Mouse (Mus musculus): ENCODE data around the gene Defb35. TPM values are rescaled to one million over a fixed set of nuclear protein-coding genes. Genes with fewer than 3 reads are reported as not detected.
"Not testable (repeated sequence)": the region's sequence is repeated elsewhere in the genome, so short reads cannot be mapped to it uniquely, and the experiment has no call there.

Gene Defb35
- polyA plus RNA-seq (2012; rRNA removed), result not detected in 2 replicates

DNA sequence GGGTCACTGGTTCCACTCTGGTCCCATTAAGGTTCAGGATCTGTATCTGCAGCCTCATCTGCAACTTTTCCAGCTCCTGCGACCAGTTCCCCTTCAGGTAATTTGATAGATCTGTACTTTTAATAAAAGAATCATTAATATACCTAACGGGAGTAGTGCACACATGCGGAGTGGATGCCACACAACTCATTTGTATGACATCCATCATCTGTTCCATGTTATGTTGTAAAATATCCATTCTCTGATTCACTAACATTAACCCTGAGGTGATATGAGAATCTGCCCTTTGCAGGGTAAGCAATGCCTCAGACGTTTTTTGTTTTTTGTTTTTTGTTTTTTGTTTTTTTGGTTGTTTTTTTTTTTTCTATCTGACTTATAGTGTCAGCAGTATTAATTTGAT lies at the start of gene Defb35:
Defb35 (plus strand) TSS at position 301 of the 400 bp plus-strand sequence.
- not testable (repeated sequence) for DNase-seq (ENCODE audit: low read depth)

DNA sequence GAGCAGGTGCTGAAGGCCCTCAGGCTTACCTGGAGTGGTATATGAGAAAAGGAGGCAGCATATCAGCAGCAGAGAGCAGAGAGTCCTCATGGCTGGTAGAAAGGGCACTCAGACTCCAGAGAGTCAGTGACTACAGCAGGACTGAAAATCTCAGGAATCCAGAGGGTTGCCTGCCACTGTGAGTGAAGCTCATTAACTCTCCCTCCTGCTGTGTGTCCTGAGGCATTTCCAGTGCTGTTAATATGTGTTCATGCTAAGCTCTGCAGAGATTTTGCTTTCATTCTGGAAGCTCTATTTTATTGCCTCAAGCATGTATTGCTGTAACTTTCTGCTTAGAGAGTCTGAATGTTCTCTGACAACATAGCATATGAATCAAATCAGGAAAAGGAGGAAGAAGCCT lies 31.9 kb upstream of the Defb35 start, which contains the start of gene Defb11:
Defb11 (minus strand) TSS at position 123 of the 400 bp plus-strand sequence.
- peak; percentile 25 for DNase-seq (ENCODE audit: low read depth)

DNA sequence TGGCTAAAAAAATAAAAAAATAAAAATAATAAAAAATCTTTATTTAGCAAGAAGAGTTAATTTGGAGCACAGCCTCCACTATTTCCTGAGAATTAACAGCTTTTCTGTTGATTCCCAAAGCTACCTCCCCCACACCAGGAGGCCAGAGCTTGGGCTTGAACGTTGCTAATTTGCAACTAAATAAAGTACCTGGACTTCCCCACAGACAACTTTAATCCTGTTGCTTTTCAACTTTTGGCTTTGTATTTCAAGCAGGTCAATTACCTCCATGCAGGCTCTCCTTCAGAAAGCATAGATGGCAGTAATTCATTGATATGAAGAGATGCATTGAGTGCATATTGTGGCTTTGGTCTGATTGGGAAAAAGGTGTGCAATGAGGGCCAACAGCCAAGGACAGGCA lies 26.2 kb upstream of the Defb35 start:
- no peak for DNase-seq (ENCODE audit: low read depth)
- TF ChIP-seq POLR2A (IDR thresholded peaks at IDR 0.05; ENCODE audit: borderline replicate concordance, extremely low read depth, insufficient read depth, insufficient read length, poor library complexity, severe bottlenecking) (no peak), CTCF (IDR thresholded peaks at IDR 0.05; ENCODE audit: borderline replicate concordance, extremely low read depth, insufficient read depth, insufficient read length) (no peak)

DNA sequence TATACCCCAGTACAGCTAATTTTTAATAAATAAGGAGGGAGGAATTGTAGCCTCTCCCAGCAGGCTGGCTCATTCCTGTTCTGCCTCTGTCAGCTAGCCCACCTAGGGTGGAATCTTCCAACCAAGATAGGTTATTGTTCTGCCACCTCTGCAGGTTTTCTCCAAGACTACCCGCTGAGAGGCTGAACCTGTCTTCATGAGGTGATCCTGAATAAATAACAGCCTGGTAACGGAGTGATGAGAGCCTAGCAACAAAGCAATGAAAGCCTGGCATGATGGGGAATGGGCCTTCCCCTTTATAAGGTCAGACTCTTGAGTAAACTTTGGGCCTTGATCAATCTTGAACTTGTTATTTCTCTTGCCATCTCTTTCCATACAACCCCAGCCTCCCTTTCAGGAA lies 25.6 kb upstream of the Defb35 start:
- no peak for TF ChIP-seq CTCF (IDR thresholded peaks at IDR 0.05; ENCODE audit: borderline replicate concordance, extremely low read depth, insufficient read depth, insufficient read length)
- no peak for TF ChIP-seq POLR2A (IDR thresholded peaks at IDR 0.05; ENCODE audit: borderline replicate concordance, extremely low read depth, insufficient read depth, insufficient read length, poor library complexity, severe bottlenecking)
- no peak for DNase-seq (ENCODE audit: low read depth)

DNA sequence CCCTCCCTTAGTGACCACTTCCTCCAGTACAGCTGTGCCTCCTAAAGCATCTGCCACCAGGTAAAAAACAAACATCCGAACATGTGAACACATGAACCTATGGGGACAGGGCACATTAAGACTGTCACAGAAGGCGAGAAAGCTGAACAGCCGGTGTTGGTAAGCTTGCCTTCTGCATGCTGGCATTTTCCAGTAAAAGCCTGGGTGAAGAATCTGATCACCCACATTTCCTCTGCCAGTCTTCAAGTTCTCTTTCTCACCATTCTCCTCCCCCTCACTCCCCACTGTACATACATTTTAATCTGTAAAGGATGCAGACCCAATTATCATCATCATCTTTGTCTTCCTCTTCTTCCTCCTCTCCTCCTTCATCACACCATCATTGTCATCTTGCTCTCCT lies 22.5 kb upstream of the Defb35 start:
- TF ChIP-seq CTCF (IDR thresholded peaks at IDR 0.05; ENCODE audit: borderline replicate concordance, extremely low read depth, insufficient read depth, insufficient read length) (no peak), POLR2A (IDR thresholded peaks at IDR 0.05; ENCODE audit: borderline replicate concordance, extremely low read depth, insufficient read depth, insufficient read length, poor library complexity, severe bottlenecking) (no peak)
- DNase-seq (ENCODE audit: low read depth), result no peak

DNA sequence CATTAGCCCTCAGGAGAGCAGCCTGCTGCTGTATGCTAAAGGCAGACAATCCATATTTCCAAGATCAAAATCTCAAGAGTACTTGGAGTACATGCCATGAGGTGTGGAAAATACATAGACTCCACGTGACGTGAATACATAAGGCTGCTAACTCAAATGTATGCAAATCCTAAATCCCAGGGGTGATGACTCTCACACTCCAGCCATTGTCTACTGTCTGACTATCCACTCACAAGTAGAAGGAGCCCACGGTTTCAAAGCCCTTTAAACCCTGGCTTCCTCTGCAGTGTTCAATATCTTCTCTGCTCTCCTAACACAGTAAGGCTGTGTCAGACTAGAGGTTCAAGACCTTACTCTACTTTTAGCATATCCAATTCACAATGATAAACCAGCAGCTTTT lies 7.4 kb upstream of the Defb35 start:
- DNase-seq (ENCODE audit: low read depth), result not testable (repeated sequence)

DNA sequence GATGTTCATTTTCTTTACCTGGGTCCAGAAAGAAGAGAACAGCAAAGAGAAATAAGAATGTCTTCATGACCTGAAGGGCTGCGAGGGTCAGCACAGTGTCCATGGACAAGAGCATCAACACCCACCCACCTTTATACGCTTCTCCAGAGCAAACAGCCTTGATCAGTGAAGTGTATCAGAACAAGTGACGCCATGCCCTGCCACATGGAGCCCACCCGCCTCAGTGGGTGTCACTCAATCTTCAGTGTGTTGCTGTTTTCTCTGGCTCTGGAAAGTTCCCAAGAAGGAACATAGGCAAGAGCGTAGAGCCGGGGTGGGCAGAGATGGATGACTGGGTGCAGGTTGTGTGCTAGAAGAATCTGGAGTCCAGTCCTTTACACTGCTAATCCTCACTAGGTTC lies 5.5 kb upstream of the Defb35 start, which contains the start of gene Defb15:
Defb15 (minus strand) TSS at position 101 of the 400 bp plus-strand sequence.
- TF ChIP-seq POLR2A (IDR thresholded peaks at IDR 0.05; ENCODE audit: borderline replicate concordance, extremely low read depth, insufficient read depth, insufficient read length, poor library complexity, severe bottlenecking) (no peak), CTCF (IDR thresholded peaks at IDR 0.05; ENCODE audit: borderline replicate concordance, extremely low read depth, insufficient read depth, insufficient read length) (no peak)
- no peak for DNase-seq (ENCODE audit: low read depth)

DNA sequence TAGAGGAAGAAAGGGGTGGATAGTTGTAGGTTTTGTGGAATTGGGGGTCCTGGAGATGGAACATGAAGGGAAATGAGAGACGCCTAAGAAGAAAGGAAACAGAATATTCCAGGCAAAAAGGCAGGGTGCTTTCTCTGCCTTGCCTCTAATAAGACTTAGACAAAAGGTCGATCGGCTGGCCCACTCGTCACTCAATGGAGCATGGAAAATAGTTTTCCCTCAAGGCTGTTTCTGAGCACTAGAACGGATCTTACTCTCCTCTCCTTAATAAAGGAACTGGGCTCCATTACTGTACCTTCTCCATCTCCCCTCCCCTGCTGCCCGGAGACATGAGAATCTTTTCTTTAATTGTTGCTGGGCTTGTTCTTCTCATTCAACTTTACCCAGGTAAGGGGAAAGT lies 8.3 kb downstream of the Defb35 start, which contains the start of gene Defb13:
Defb13 (plus strand) TSS at position 301 of the 400 bp plus-strand sequence.
- TF ChIP-seq POLR2A (IDR thresholded peaks at IDR 0.05; ENCODE audit: borderline replicate concordance, extremely low read depth, insufficient read depth, insufficient read length, poor library complexity, severe bottlenecking) (no peak), CTCF (IDR thresholded peaks at IDR 0.05; ENCODE audit: borderline replicate concordance, extremely low read depth, insufficient read depth, insufficient read length) (no peak)
- no peak for DNase-seq (ENCODE audit: low read depth)

DNA sequence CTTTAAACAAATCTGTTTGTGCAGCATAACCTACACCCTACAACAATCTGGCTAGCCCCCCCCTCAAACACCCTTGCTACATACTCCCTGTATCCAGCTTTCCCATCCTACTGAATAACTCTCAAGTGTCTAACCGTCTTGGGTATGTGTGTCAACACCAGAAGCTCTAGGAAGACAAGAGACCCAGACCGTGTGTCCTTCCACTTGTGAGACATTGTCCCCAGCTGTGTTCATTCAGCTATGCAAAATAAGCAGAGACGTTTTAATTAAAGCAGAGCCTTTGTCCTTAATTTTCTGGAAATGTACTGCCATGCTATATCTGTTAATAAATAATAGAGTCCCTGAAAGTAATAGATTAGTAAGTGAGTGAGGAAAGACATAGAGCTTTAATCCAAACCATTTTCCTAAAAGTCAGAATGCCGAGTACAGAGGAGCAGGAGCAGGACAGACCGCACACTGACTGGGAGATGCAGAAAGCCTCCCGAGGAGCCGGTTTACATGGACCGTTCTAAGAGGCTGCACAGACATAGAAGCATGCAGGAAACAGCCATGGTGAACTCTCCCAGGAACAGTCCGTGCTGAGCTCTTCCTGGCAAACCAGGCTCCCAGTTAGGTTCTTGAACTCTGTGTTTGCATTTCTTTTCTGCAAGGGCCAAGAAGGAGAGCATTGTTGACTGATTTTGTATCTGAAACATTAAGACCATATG lies 9.3 kb downstream of the Defb35 start:
- DNase-seq (ENCODE audit: low read depth), result no peak
- TF ChIP-seq POLR2A (IDR thresholded peaks at IDR 0.05; ENCODE audit: borderline replicate concordance, extremely low read depth, insufficient read depth, insufficient read length, poor library complexity, severe bottlenecking) (no peak), CTCF (IDR thresholded peaks at IDR 0.05; ENCODE audit: borderline replicate concordance, extremely low read depth, insufficient read depth, insufficient read length) (no peak)

DNA sequence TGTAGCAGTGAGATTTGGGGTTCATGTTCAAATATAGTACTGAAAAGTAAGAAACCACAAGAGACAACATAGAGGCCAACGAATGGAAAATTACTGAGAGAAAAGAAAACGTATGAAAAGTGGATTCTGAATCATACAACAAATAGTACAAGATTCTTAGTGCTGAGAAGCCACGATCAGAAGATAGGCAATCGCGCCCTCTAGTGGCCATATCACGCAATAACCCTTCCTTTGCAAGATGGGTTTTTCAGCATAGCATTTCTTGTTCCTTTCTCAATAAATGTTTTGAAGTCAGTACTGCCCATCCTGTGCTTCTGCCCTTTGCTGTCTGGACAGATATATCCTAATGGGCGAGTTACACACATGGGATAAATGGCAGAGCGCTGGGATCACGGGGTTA lies 17.2 kb downstream of the Defb35 start:
- TF ChIP-seq POLR2A (IDR thresholded peaks at IDR 0.05; ENCODE audit: borderline replicate concordance, extremely low read depth, insufficient read depth, insufficient read length, poor library complexity, severe bottlenecking), result no peak
- peak; percentile 79; the same call in 1 of the 2 replicates for TF ChIP-seq CTCF (IDR thresholded peaks at IDR 0.05; ENCODE audit: borderline replicate concordance, extremely low read depth, insufficient read depth, insufficient read length)
- peak; percentile 76 for DNase-seq (ENCODE audit: low read depth)

DNA sequence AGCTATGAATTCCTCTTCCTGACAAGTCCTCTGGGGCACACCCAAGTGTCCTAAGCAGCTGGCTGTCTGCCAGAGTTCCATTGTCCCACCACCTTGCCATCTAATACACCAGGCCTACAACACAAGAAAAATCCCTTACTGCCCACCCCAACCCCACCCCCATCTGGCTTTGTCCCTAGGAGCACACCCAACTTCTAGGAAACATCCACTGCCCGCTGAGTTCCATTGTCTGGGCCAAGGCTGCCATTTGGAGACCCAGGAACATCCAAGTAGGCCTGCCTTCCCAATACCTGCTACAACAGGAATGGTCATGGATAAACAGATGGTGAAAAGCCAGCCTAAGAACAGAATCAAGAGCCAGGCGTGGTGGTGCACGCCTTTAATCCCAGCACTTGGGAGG lies 18.2 kb downstream of the Defb35 start:
- no peak for DNase-seq (ENCODE audit: low read depth)
- no peak for TF ChIP-seq POLR2A (IDR thresholded peaks at IDR 0.05; ENCODE audit: borderline replicate concordance, extremely low read depth, insufficient read depth, insufficient read length, poor library complexity, severe bottlenecking)
- TF ChIP-seq CTCF (IDR thresholded peaks at IDR 0.05; ENCODE audit: borderline replicate concordance, extremely low read depth, insufficient read depth, insufficient read length), result no peak

DNA sequence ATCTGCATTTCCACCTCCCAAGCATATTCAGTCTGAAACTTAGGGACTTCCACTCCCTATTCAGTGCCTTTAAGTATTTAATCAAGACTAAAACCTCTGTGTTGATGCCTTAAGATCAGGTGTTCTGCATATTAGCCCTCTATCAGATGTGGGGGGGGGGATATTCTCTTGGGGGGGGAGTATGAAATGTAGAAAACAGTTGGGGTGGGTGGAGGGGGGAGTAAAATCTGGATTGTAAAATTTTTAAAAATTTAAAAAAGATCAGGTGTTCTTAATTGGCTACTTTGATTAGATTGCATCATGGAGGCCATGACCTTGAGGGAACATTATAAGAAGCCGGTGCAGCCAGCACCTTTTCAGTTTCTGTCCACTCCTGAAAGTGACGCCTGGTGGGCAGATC lies 20.3 kb downstream of the Defb35 start, which contains the start of gene Fam90a1a:
Fam90a1a (plus strand) TSS at position 301 of the 400 bp plus-strand sequence.
- no peak for TF ChIP-seq CTCF (IDR thresholded peaks at IDR 0.05; ENCODE audit: borderline replicate concordance, extremely low read depth, insufficient read depth, insufficient read length)
- no peak for DNase-seq (ENCODE audit: low read depth)

DNA sequence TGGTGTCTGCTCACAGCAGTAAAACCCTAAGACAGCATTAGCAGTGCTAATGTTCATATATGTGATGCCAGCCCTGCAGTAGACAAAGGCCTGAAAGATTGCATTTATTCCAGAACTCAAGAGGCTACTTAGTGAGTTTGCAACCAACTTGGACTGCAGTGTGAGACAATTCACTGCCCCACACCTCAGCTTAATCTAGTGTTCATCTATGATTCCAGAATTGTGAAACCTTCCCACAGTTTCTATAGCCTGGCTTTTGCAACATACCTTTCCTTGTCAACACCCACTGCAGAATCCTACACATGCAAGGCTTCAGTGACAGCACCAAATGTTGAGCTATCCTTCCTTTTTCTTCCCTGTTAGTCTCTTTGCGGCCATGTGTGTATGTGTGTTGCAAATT lies 28.5 kb downstream of the Defb35 start:
- no peak for TF ChIP-seq POLR2A (IDR thresholded peaks at IDR 0.05; ENCODE audit: borderline replicate concordance, extremely low read depth, insufficient read depth, insufficient read length, poor library complexity, severe bottlenecking)
- TF ChIP-seq CTCF (IDR thresholded peaks at IDR 0.05; ENCODE audit: borderline replicate concordance, extremely low read depth, insufficient read depth, insufficient read length), result no peak
- no peak for DNase-seq (ENCODE audit: low read depth)

Data from brain, embryonic 14.5 days (tissue).